Mouse (Mus musculus): Measurements from ENCODE around the gene Foxf1. TPM values are rescaled to one million over a fixed set of nuclear protein-coding genes. Genes with fewer than 3 reads are reported as not detected.
A peak's percentile ranks its signal among the peaks of the same experiment; 100 is the strongest.

Foxf1 gene
- 98.1 and 101 TPM in 2 replicates for polyA plus RNA-seq (2015; fragmentation: Nextera tagmentation; extraction: Ambion mirVana)

- WGBS: under 1% methylated on average over 68 of the region's 83 CpGs
- ATAC-seq (ENCODE audit: insufficient read depth, low FRiP score): no peak; the same call in 1 of the 2 replicates
- peak within 1 kb of the TSS; percentile 99 for H3K27ac ChIP-seq (ENCODE audit: low read length)
These were observed at the start of gene Foxf1 for GRCm38 (mm10) chr8:121084210-121084951. TSS of gene Foxf1 (plus strand) at chr8:121084386.

GRCm38 (mm10) chr8:121035611-121036010, 48.6 kb upstream of the Foxf1 start:
- H3K9ac ChIP-seq (ENCODE audit: low read length): no peak overlapping the region
- 0 out of 2 replicates have a peak, but pooled peaks have one; percentile 26 for ATAC-seq (ENCODE audit: insufficient read depth, low FRiP score)
- 0 out of 2 replicates have a peak, but pooled peaks cover 3% of the 10 kb centered on the region for H3K27me3 ChIP-seq (ENCODE audit: control insufficient read depth, insufficient read depth, low read length)

More at GRCm38 (mm10) chr8:121084210-121084951, at the start of gene Foxf1:
- peak within 1 kb of the TSS; percentile 88 for H3K9ac ChIP-seq (ENCODE audit: low read length)
- H3K4me1 ChIP-seq (ENCODE audit: control insufficient read depth, insufficient read depth, low read length): no peaks in the 10 kb centered on the region
- H3K4me3 ChIP-seq (replicated peaks; ENCODE audit: low read length): peak within 1 kb of the TSS; percentile 70
- H3K36me3 ChIP-seq (ENCODE audit: control insufficient read depth, insufficient read depth, low read length): no peaks in the 10 kb centered on the region; the same call in 1 of the 2 replicates
- no peaks in the 10 kb centered on the region for H3K9me3 ChIP-seq (replicated peaks; ENCODE audit: control insufficient read depth, low read length)
- H3K27me3 ChIP-seq (ENCODE audit: control insufficient read depth, insufficient read depth, low read length): peaks cover 82% of the 10 kb centered on the region
- peak within 1 kb of the TSS; percentile 67 for H3K4me2 ChIP-seq (ENCODE audit: low read depth, low read length)

GRCm38 (mm10) chr8:121043719-121044440, 40.3 kb upstream of the Foxf1 start:
- H3K27me3 ChIP-seq (ENCODE audit: control insufficient read depth, insufficient read depth, low read length): no peaks in the 10 kb centered on the region
- H3K4me1 ChIP-seq (ENCODE audit: control insufficient read depth, insufficient read depth, low read length): peaks cover 17% of the 10 kb centered on the region
- peak overlapping the region; percentile 64 for H3K27ac ChIP-seq (ENCODE audit: low read length)
- 10% methylated on average over 19 of the region's 19 CpGs for WGBS
- H3K9me3 ChIP-seq (replicated peaks; ENCODE audit: control insufficient read depth, low read length): no peaks in the 10 kb centered on the region
- no peak overlapping the region for H3K4me3 ChIP-seq (replicated peaks; ENCODE audit: low read length)
- ATAC-seq (ENCODE audit: insufficient read depth, low FRiP score): peak; percentile 73
- H3K9ac ChIP-seq (ENCODE audit: low read length): peak overlapping the region; percentile 12; the same call in 1 of the 2 replicates
- H3K4me2 ChIP-seq (ENCODE audit: low read depth, low read length): peak overlapping the region; percentile 44
- no peaks in the 10 kb centered on the region for H3K36me3 ChIP-seq (ENCODE audit: control insufficient read depth, insufficient read depth, low read length)

More at GRCm38 (mm10) chr8:121035611-121036010, 48.6 kb upstream of the Foxf1 start:
- Histone ChIP-seq H3K4me2 (ENCODE audit: low read depth, low read length) (no peak overlapping the region), H3K27ac (ENCODE audit: low read length) (peak overlapping the region; percentile 38), H3K4me3 (replicated peaks; ENCODE audit: low read length) (no peak overlapping the region), H3K9me3 (replicated peaks; ENCODE audit: control insufficient read depth, low read length) (no peaks in the 10 kb centered on the region), H3K4me1 (ENCODE audit: control insufficient read depth, insufficient read depth, low read length) (no peaks in the 10 kb centered on the region), H3K36me3 (ENCODE audit: control insufficient read depth, insufficient read depth, low read length) (no peaks in the 10 kb centered on the region)
- WGBS: 36% methylated on average over 8 of the region's 8 CpGs

- no peaks in the 10 kb centered on the region for H3K36me3 ChIP-seq (ENCODE audit: control insufficient read depth, insufficient read depth, low read length)
- H3K27ac ChIP-seq (ENCODE audit: low read length): no peak overlapping the region
- peaks cover 17% of the 10 kb centered on the region for H3K4me1 ChIP-seq (ENCODE audit: control insufficient read depth, insufficient read depth, low read length)
- no peak for ATAC-seq (ENCODE audit: insufficient read depth, low FRiP score)
- no peak overlapping the region for H3K4me2 ChIP-seq (ENCODE audit: low read depth, low read length)
- no peaks in the 10 kb centered on the region for H3K9me3 ChIP-seq (replicated peaks; ENCODE audit: control insufficient read depth, low read length)
- 70% methylated on average over 9 of the region's 9 CpGs for WGBS
- no peak overlapping the region for H3K4me3 ChIP-seq (replicated peaks; ENCODE audit: low read length)
- no peaks in the 10 kb centered on the region for H3K27me3 ChIP-seq (ENCODE audit: control insufficient read depth, insufficient read depth, low read length)
- H3K9ac ChIP-seq (ENCODE audit: low read length): no peak overlapping the region
These were observed 36.7 kb upstream of the Foxf1 start for GRCm38 (mm10) chr8:121047441-121047840.

- no peaks in the 10 kb centered on the region for H3K36me3 ChIP-seq (ENCODE audit: control insufficient read depth, insufficient read depth, low read length)
- H3K4me1 ChIP-seq (ENCODE audit: control insufficient read depth, insufficient read depth, low read length): no peaks in the 10 kb centered on the region
- no peak for ATAC-seq (ENCODE audit: insufficient read depth, low FRiP score)
- no peaks in the 10 kb centered on the region for H3K27me3 ChIP-seq (ENCODE audit: control insufficient read depth, insufficient read depth, low read length)
- H3K9me3 ChIP-seq (replicated peaks; ENCODE audit: control insufficient read depth, low read length): no peaks in the 10 kb centered on the region
- no peak overlapping the region for H3K9ac ChIP-seq (ENCODE audit: low read length)
- WGBS: 64% methylated on average over 9 of the region's 9 CpGs
- no peak overlapping the region for H3K4me2 ChIP-seq (ENCODE audit: low read depth, low read length)
- no peak overlapping the region for H3K27ac ChIP-seq (ENCODE audit: low read length)
- H3K4me3 ChIP-seq (replicated peaks; ENCODE audit: low read length): no peak overlapping the region
These were observed 26.1 kb upstream of the Foxf1 start for GRCm38 (mm10) chr8:121058081-121058480.

GRCm38 (mm10) chr8:121059098-121059497, 25.1 kb upstream of the Foxf1 start:
- Histone ChIP-seq H3K27me3 (ENCODE audit: control insufficient read depth, insufficient read depth, low read length) (no peaks in the 10 kb centered on the region), H3K27ac (ENCODE audit: low read length) (no peak overlapping the region), H3K4me2 (ENCODE audit: low read depth, low read length) (no peak overlapping the region), H3K36me3 (ENCODE audit: control insufficient read depth, insufficient read depth, low read length) (no peaks in the 10 kb centered on the region), H3K4me3 (replicated peaks; ENCODE audit: low read length) (no peak overlapping the region), H3K4me1 (ENCODE audit: control insufficient read depth, insufficient read depth, low read length) (no peaks in the 10 kb centered on the region), H3K9me3 (replicated peaks; ENCODE audit: control insufficient read depth, low read length) (no peaks in the 10 kb centered on the region), H3K9ac (ENCODE audit: low read length) (no peak overlapping the region)
- WGBS: 84% methylated on average over 7 of the region's 7 CpGs
- no peak for ATAC-seq (ENCODE audit: insufficient read depth, low FRiP score)

- Histone ChIP-seq H3K36me3 (ENCODE audit: control insufficient read depth, insufficient read depth, low read length) (peaks cover 5% of the 10 kb centered on the region; the same call in 1 of the 2 replicates), H3K4me1 (ENCODE audit: control insufficient read depth, insufficient read depth, low read length) (no peaks in the 10 kb centered on the region), H3K9me3 (replicated peaks; ENCODE audit: control insufficient read depth, low read length) (no peaks in the 10 kb centered on the region), H3K4me2 (ENCODE audit: low read depth, low read length) (no peak overlapping the region), H3K9ac (ENCODE audit: low read length) (no peak overlapping the region), H3K4me3 (replicated peaks; ENCODE audit: low read length) (no peak overlapping the region), H3K27ac (ENCODE audit: low read length) (no peak overlapping the region), H3K27me3 (ENCODE audit: control insufficient read depth, insufficient read depth, low read length) (no peaks in the 10 kb centered on the region)
- no peak for ATAC-seq (ENCODE audit: insufficient read depth, low FRiP score)
- 91% methylated on average over 6 of the region's 6 CpGs for WGBS
These were observed 21.7 kb upstream of the Foxf1 start for GRCm38 (mm10) chr8:121062521-121062920.

- no peak overlapping the region for H3K4me3 ChIP-seq (replicated peaks; ENCODE audit: low read length)
- H3K9ac ChIP-seq (ENCODE audit: low read length): no peak overlapping the region
- no peaks in the 10 kb centered on the region for H3K9me3 ChIP-seq (replicated peaks; ENCODE audit: control insufficient read depth, low read length)
- peaks cover 5% of the 10 kb centered on the region; the same call in 1 of the 2 replicates for H3K36me3 ChIP-seq (ENCODE audit: control insufficient read depth, insufficient read depth, low read length)
- H3K27me3 ChIP-seq (ENCODE audit: control insufficient read depth, insufficient read depth, low read length): no peaks in the 10 kb centered on the region
- no peaks in the 10 kb centered on the region for H3K4me1 ChIP-seq (ENCODE audit: control insufficient read depth, insufficient read depth, low read length)
- H3K4me2 ChIP-seq (ENCODE audit: low read depth, low read length): no peak overlapping the region
- H3K27ac ChIP-seq (ENCODE audit: low read length): 0 out of 2 replicates have a peak overlapping the region, but pooled peaks have one; percentile 2
- WGBS: 63% methylated on average over 13 of the region's 13 CpGs
- no peak; the same call in 1 of the 2 replicates for ATAC-seq (ENCODE audit: insufficient read depth, low FRiP score)
These were observed 20.5 kb upstream of the Foxf1 start for GRCm38 (mm10) chr8:121063649-121064048.

- Histone ChIP-seq H3K27ac (ENCODE audit: low read length) (peak overlapping the region; percentile 51), H3K4me2 (ENCODE audit: low read depth, low read length) (no peak overlapping the region), H3K36me3 (ENCODE audit: control insufficient read depth, insufficient read depth, low read length) (no peaks in the 10 kb centered on the region), H3K4me3 (replicated peaks; ENCODE audit: low read length) (no peak overlapping the region), H3K9me3 (replicated peaks; ENCODE audit: control insufficient read depth, low read length) (no peaks in the 10 kb centered on the region), H3K4me1 (ENCODE audit: control insufficient read depth, insufficient read depth, low read length) (peaks cover 19% of the 10 kb centered on the region; the same call in 1 of the 2 replicates), H3K9ac (ENCODE audit: low read length) (peak overlapping the region; percentile 57; the same call in 1 of the 2 replicates), H3K27me3 (ENCODE audit: control insufficient read depth, insufficient read depth, low read length) (peaks cover 16% of the 10 kb centered on the region)
- WGBS: 9% methylated on average over 12 of the region's 12 CpGs
- ATAC-seq (ENCODE audit: insufficient read depth, low FRiP score): peak; percentile 32; the same call in 1 of the 2 replicates
These were observed 12.7 kb upstream of the Foxf1 start for GRCm38 (mm10) chr8:121071454-121071853.
